Mouse (Mus musculus) layer of hippocampus, adult 11-12 months (tissue): ENCODE measurements around the gene Aven.

Experiments
- DNase-seq: peaks from one replicate; pipeline ENCODE4 v3.0.0; 2022; ENCODE audit warnings: low spot score

The Aven gene

GRCm38 (mm10) chr2:112557453-112557852 is 64.7 kb downstream of the Aven start:
- no peak for DNase-seq

DNA sequence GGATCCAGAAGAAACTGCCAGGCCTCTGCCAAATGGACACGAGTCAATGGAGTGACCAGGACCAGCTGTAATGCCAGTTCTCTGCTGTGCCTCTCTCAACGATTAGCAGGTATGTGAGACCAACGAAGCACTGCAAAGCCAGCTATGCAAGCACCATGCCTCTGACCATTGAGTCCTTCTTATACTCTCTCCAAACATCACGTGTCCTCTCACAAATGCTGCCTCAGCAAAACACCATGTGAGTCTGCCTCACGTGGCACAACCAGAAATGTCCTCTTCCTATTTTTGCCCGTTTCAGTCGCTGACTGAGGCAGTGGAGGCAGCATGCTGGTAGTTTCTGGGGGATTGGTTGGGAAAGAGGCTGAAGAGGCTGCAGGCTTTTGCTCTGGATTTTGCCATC is 68.8 kb downstream of the Aven start:
- no peak for DNase-seq

DNA sequence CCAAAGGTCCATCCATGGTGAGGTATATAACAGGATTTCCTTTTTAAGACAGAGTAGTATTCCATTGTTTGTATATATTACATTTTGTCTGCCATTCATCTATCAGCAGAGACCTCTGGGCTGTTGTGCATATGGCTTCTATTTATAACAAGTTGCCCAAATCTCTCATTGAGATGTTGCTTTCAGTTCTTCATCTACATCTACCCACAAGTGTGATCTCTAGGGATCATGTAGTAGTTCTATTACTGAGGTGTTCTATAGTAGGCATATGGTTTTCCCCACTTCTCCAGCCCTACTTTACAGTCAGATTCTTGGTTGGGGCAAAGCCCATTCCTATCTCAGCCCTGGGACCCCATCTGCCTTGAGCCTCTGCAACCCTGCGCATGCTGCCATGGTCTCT is 72.3 kb downstream of the Aven start:
- no peak for DNase-seq

- no peak for DNase-seq
Observed at GRCm38 (mm10) chr2:112566290-112567085, 73.7 kb downstream of the Aven start.

GRCm38 (mm10) chr2:112567786-112568185 is 75.0 kb downstream of the Aven start:
- no peak for DNase-seq

GRCm38 (mm10) chr2:112590985-112591384 is 98.2 kb downstream of the Aven start:
- no peak for DNase-seq

GRCm38 (mm10) chr2:112591451-112591871 is 98.7 kb downstream of the Aven start:
- peak; percentile 71 for DNase-seq

- DNase-seq: no peak
Observed at GRCm38 (mm10) chr2:112593322-112593721, 100.6 kb downstream of the Aven start.

DNA sequence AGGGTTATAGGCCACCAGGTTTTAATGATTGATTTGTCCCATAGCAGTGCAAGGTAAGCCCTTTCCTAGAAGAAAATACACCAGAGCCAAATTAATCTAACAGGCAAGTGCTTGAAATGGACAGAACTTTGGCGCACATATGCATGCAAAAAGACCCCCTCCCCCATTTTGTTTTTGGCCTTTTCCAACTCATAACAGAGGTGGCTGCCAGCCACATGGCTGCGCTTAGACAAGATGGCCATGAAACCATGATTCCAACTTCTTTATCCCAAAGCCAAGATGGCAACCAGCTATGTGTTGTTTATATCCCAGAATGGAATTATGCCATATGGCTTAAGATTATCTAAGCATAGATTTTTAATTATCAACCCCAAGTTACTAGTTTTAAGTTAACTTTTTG is 101.0 kb downstream of the Aven start:
- no peak for DNase-seq

GRCm38 (mm10) chr2:112595807-112596206 is 103.0 kb downstream of the Aven start:
- no peak for DNase-seq

- DNase-seq: no peak
Observed at GRCm38 (mm10) chr2:112596415-112596814, 103.7 kb downstream of the Aven start.

GRCm38 (mm10) chr2:112597064-112597463 is 104.3 kb downstream of the Aven start:
- DNase-seq: no peak

GRCm38 (mm10) chr2:112600222-112600621 is 107.5 kb downstream of the Aven start:
- DNase-seq: no peak

DNA sequence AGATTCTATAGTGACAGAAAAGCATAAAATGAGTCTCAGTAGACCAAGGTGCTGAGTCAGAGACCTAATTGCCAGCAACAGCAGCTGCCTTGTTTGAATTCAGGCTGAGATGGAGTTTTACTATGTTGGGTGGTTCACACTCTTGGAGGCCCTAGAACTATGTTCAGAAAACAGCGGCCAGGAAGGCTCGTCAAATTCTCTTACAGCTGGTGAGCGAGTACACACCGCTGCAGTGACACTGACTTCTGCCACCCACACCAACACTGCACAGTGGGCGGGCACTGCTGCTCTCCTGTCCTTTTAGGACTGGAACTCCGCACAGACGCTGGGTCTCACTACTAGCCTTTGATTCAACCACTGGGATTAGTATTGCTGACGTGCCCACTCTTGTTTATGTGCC is 109.7 kb downstream of the Aven start:
- peak; percentile 34 for DNase-seq

GRCm38 (mm10) chr2:112606536-112606935 is 113.8 kb downstream of the Aven start:
- DNase-seq: no peak

- no peak for DNase-seq
Observed at GRCm38 (mm10) chr2:112612628-112613027, 119.9 kb downstream of the Aven start.

GRCm38 (mm10) chr2:112614375-112614774 is 121.6 kb downstream of the Aven start:
- DNase-seq: no peak

- DNase-seq: no peak
Observed at GRCm38 (mm10) chr2:112617206-112617605, 124.4 kb downstream of the Aven start.

DNA sequence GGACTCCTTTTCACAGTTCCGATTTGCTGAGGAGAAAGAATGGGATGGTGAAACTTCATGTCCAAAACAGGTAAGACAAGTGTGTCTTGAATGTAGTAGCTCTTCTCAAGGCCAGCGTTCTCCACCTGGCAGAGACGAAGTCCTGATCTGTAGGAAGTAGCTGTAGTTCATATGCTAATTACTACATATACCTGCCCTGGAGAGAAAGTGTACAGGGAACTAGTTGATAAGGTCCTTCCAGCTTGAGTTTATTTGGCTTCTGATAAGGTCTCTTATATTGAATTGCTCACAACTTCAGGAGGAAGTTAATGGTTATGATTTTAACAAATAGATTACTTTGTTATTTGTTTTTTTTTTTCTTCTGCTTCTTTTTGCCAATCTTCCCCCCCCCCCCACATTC is 132.4 kb downstream of the Aven start:
- DNase-seq: no peak

DNA sequence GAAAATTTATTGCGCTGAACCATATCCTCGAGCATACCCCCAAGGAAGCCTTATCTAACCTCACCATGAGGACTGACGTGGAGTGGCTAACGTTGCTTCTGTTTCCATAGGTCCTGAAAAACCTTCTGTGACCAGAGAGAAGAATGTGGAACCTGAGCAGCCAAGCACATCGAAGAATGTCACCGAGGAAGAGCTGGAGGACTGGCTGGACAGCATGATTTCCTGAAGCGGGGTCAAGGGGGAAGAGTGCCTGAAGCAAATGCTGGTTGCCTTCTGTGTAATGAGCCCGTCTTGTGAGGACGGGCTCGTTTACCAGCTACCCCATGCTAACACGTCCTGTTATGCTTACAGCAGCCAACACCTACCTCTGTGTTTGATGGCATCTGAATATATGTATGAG is 137.9 kb downstream of the Aven start:
- DNase-seq: no peak

GRCm38 (mm10) chr2:112632536-112632935 is 139.8 kb downstream of the Aven start:
- DNase-seq: no peak

DNA sequence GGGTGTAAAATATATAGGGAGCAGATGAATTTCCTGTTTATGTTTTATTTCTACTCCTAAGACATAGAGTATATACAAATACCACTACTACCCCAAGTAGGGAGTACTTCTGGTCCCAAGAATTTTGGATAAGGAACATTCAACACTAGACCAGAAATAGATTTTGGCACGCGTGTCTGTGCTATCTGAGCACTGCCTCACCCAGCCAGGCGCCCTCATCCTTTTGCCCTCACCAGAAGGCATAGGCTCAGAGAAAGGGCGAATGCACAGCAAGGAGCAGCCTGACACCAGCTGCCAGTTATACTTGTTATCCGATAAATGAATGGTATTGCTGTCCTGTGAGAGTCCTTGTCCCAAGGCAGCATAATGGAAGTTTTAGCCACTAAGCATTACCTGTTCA is 144.4 kb downstream of the Aven start:
- DNase-seq: no peak

DNA sequence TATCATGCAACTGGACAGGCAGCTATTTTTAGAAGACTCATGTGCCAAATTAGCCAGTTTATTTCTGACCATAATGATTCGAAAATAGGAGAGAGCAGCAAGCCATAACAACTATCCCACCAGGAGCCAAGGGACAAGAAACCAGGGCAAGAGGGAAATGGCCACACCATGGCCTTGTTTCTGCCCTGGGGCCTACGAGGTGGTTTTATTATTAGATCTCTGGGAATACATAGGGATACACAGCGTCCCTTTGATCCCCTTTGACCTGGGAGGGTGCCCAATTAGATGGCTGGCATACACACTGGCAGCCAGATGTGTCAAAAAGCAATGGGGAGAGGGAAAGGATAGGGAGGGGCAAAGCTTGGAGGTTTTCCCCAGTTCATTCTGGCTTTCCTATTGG is 161.1 kb downstream of the Aven start:
- no peak for DNase-seq

DNA sequence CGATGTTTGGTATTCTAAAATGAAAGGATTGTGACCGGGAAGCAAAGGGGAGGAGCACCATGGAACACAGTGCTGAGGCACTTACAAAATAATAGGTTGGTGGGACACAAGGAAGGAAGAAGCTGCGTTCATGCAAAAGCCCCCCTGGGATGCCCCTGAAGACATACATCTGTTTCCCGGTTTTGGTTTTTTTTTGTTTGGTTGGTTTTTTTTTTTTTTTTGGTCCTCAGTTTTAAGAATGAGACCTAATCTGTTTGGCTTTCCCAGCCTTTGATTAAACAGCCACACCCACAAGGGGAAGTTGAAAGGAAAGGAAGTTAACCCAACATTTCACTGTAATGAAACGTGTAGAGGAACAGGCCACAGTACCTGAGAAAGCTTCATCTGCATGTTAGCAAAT is 163.4 kb downstream of the Aven start:
- no peak for DNase-seq
